Mouse (Mus musculus) liver, embryonic 11.5 days (tissue): ENCODE results near the gene Knstrn. TPM values are rescaled to one million over a fixed set of nuclear protein-coding genes. Genes with fewer than 3 reads are reported as not detected.
A peak's percentile ranks its signal among the peaks of the same experiment; 100 is the strongest.

ENCODE experiments used
- ATAC-seq: fragments of 200-750 bp; cut with Nextera tagmentation; replicated peaks from 2 replicates; pipeline ENCODE4 v1.8.0; 2017; ENCODE audit warnings: moderate number of reproducible peaks, mild to moderate bottlenecking, moderate TSS enrichment, moderate library complexity; ENCODE audit not compliant: low FRiP score
- DNase-seq: peaks from one replicate; pipeline ENCODE4 v3.0.0-alpha.2; 2017; ENCODE audit warnings: low spot score
- H3K27ac ChIP-seq: fragments of 300-500 bp; sonication (generic); 2 replicates; pipeline ENCODE4 v1.5.1; 2014; ENCODE audit warnings: mild to moderate bottlenecking, low read depth, low read length, control low read depth
- H3K27me3 ChIP-seq: fragments of 300-500 bp; sonication (generic); replicated peaks from 2 replicates; pipeline ENCODE4 v1.6.1; 2014; ENCODE audit warnings: low read length, mixed read lengths; ENCODE audit not compliant: control insufficient read depth, insufficient read depth
- H3K36me3 ChIP-seq: fragments of 300-500 bp; sonication (generic); 2 replicates; pipeline ENCODE4 v1.6.1; 2014; ENCODE audit warnings: mild to moderate bottlenecking, low read length, moderate library complexity, mixed read lengths; ENCODE audit not compliant: control insufficient read depth, insufficient read depth
- H3K4me1 ChIP-seq: fragments of 300-500 bp; sonication (generic); replicated peaks from 2 replicates; pipeline ENCODE4 v1.6.1; 2014; ENCODE audit warnings: low read length, mixed read lengths; ENCODE audit not compliant: control insufficient read depth, insufficient read depth
- H3K4me2 ChIP-seq: fragments of 300-500 bp; sonication (generic); 2 replicates; pipeline ENCODE4 v1.6.1; 2014; ENCODE audit warnings: mild to moderate bottlenecking, control low read depth, moderate library complexity
- H3K4me3 ChIP-seq: fragments of 300-500 bp; sonication (generic); 2 replicates; pipeline ENCODE4 v1.5.1; 2014; ENCODE audit warnings: low read depth, low read length, control low read depth
- H3K9ac ChIP-seq: fragments of 300-500 bp; sonication (generic); 2 replicates; pipeline ENCODE4 v1.6.1; 2014; ENCODE audit warnings: low read depth, low read length, control low read depth
- H3K9me3 ChIP-seq: fragments of 300-500 bp; sonication (generic); 2 replicates; pipeline ENCODE4 v1.6.1; 2016; ENCODE audit warnings: low read length, inconsistent platforms, mixed read lengths; ENCODE audit not compliant: control insufficient read depth
- WGBS: fragments of 180-500 bp; shearing (Covaris S2); extraction: QIAGEN DNeasy Blood & Tissue Kit; methylation state at CpG from one replicate; pipeline ENCODE4 v1.1.7; 2014; 5-methylcytosine and 5-hydroxymethylcytosine counted together
- polyA plus RNA-seq: library from polyadenylated mRNA; unstranded; fragments of >200 nt; fragmentation: Nextera tagmentation; extraction: Ambion mirVana; gene quantifications from 2 replicates; pipeline ENCODE4 v1.2.1, GENCODE M21; 2014

Knstrn gene
- polyA plus RNA-seq, 1 experiment from 2014 or later = 127 TPM

GRCm38 (mm10) chr2:118861454-118862339 lies 47.9 kb downstream of the Knstrn start, which contains the start of gene Ivd:
Gene Ivd, plus strand, starts transcription at chr2:118861954.
- H3K4me1 ChIP-seq = peaks cover 3% of the 10 kb centered on the region; the same call in 1 of the 2 replicates
- H3K4me2 ChIP-seq = peak within 1 kb of the TSS; percentile 85
- peak; percentile 99 for ATAC-seq
- peak within 1 kb of the TSS; percentile 71 for H3K9ac ChIP-seq
- H3K27ac ChIP-seq = no peak within 1 kb of the TSS
- H3K36me3 ChIP-seq = 0 out of 2 replicates have a peak, but pooled peaks cover 2% of the 10 kb centered on the region
- H3K9me3 ChIP-seq = no peaks in the 10 kb centered on the region
- no peaks in the 10 kb centered on the region for H3K27me3 ChIP-seq
- DNase-seq = peak; percentile 87
- H3K4me3 ChIP-seq = peak within 1 kb of the TSS; percentile 69
- under 1% methylated on average over 34 of the region's 34 CpGs for WGBS

DNA sequence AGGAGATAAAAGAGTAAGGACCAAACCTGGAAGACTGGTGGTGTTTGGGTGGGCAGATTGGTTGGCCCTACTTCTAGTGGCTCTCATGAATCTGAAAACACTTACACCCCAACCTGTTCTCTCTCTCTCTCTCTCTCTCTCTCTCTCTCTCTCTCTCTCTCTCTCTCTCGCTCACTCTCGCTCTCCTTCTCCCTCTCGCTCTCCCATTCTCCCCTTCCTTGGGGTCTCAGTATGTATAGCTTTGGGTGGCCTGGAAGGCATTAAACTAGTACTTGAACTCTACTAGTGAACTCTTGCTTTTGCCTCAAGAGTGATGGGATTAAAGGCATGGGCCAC lies 48.5 kb downstream of the Knstrn start:
- Histone ChIP-seq H3K27me3 (no peaks in the 10 kb centered on the region), H3K9ac (peak overlapping the region; percentile 71), H3K4me2 (peak overlapping the region; percentile 85), H3K4me1 (peaks cover 3% of the 10 kb centered on the region; the same call in 1 of the 2 replicates), H3K4me3 (peak overlapping the region; percentile 69), H3K36me3 (0 out of 2 replicates have a peak, but pooled peaks cover 2% of the 10 kb centered on the region), H3K27ac (no peak overlapping the region), H3K9me3 (no peaks in the 10 kb centered on the region)
- 49% methylated on average over 3 of the region's 3 CpGs for WGBS
- ATAC-seq (no peak; the same call in 1 of the 2 replicates), DNase-seq (no peak)

- DNase-seq = no peak
- H3K36me3 ChIP-seq = peaks cover 10% of the 10 kb centered on the region; the same call in 1 of the 2 replicates
- no peaks in the 10 kb centered on the region for H3K9me3 ChIP-seq
- no peak overlapping the region for H3K4me3 ChIP-seq
- no peaks in the 10 kb centered on the region for H3K27me3 ChIP-seq
- H3K9ac ChIP-seq = no peak overlapping the region
- no peak overlapping the region for H3K27ac ChIP-seq
- WGBS = 85% methylated on average over 3 of the region's 3 CpGs
- H3K4me2 ChIP-seq = no peak overlapping the region
- H3K4me1 ChIP-seq = no peaks in the 10 kb centered on the region
- no peak for ATAC-seq
These were observed 56.8 kb downstream of the Knstrn start for GRCm38 (mm10) chr2:118870601-118871000.

DNA sequence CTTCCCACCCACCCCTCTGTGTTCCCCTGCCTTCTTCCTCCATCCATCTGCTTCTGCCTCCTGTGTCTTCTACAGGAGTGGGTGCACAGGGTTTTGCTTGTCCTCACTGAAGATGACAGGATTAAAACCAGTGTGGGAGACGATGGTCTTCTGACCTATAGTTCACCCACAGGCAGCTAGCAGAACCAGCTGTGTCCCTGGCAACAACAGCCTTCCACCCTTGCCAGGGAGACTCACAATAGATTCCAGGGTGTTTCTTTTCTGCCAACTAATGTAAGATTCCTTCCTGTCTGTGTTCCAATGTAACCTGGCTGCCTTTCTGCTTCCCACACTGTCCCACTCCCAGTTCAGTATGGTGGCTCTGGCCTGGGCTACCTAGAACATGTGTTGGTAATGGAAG lies 57.2 kb downstream of the Knstrn start:
- no peaks in the 10 kb centered on the region for H3K4me1 ChIP-seq
- DNase-seq (no peak), ATAC-seq (no peak)
- H3K9ac ChIP-seq = no peak overlapping the region
- H3K36me3 ChIP-seq = peaks cover 8% of the 10 kb centered on the region; the same call in 1 of the 2 replicates
- H3K4me3 ChIP-seq = no peak overlapping the region
- 89% methylated on average over 1 of the region's 1 CpGs for WGBS
- H3K9me3 ChIP-seq = no peaks in the 10 kb centered on the region
- H3K27ac ChIP-seq = no peak overlapping the region
- H3K4me2 ChIP-seq = no peak overlapping the region
- no peaks in the 10 kb centered on the region for H3K27me3 ChIP-seq

GRCm38 (mm10) chr2:118873018-118873417 lies 59.2 kb downstream of the Knstrn start:
- H3K9me3 ChIP-seq = no peaks in the 10 kb centered on the region
- peaks cover 12% of the 10 kb centered on the region; the same call in 1 of the 2 replicates for H3K36me3 ChIP-seq
- H3K27me3 ChIP-seq = no peaks in the 10 kb centered on the region
- DNase-seq (no peak), ATAC-seq (no peak)
- no peak overlapping the region for H3K4me2 ChIP-seq
- WGBS = 89% methylated on average over 5 of the region's 5 CpGs
- H3K4me3 ChIP-seq = no peak overlapping the region
- no peaks in the 10 kb centered on the region for H3K4me1 ChIP-seq
- H3K27ac ChIP-seq = no peak overlapping the region
- H3K9ac ChIP-seq = no peak overlapping the region

- no peaks in the 10 kb centered on the region for H3K9me3 ChIP-seq
- no peak overlapping the region for H3K27ac ChIP-seq
- no peak for ATAC-seq
- no peaks in the 10 kb centered on the region for H3K27me3 ChIP-seq
- H3K9ac ChIP-seq = no peak overlapping the region
- H3K36me3 ChIP-seq = peaks cover 12% of the 10 kb centered on the region; the same call in 1 of the 2 replicates
- WGBS = 82% methylated on average over 6 of the region's 6 CpGs
- no peak overlapping the region for H3K4me2 ChIP-seq
- no peaks in the 10 kb centered on the region for H3K4me1 ChIP-seq
- DNase-seq = no peak
- H3K4me3 ChIP-seq = no peak overlapping the region
These were observed 60.2 kb downstream of the Knstrn start for GRCm38 (mm10) chr2:118873890-118874430.

DNA sequence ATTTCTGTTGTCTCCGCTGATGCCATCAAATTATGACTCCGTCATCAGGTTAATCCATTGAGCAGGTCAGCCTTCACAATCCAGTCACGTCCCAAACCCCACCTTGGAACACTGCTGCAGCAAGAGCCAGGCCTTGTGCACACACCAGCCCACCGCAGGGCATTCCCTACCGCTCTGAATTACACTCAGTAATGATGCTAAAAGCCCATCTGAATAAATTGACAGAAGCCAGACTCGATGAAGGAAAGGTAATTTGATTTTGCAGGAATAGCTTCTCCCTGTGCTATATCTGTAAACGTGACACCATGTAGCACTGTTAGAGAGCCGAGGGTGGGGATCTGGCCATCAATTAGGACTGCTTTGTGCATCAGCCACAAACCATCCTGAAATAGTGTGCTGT lies 61.5 kb downstream of the Knstrn start:
- Histone ChIP-seq H3K27me3 (no peaks in the 10 kb centered on the region), H3K4me1 (no peaks in the 10 kb centered on the region), H3K36me3 (peaks cover 12% of the 10 kb centered on the region; the same call in 1 of the 2 replicates), H3K4me3 (no peak overlapping the region), H3K4me2 (no peak overlapping the region), H3K27ac (no peak overlapping the region), H3K9me3 (no peaks in the 10 kb centered on the region), H3K9ac (no peak overlapping the region)
- ATAC-seq (no peak), DNase-seq (no peak)
- 86% methylated on average over 8 of the region's 8 CpGs for WGBS

- Histone ChIP-seq H3K9me3 (no peaks in the 10 kb centered on the region), H3K9ac (no peak overlapping the region), H3K27ac (no peak overlapping the region), H3K36me3 (peaks cover 10% of the 10 kb centered on the region; the same call in 1 of the 2 replicates), H3K4me3 (no peak overlapping the region), H3K4me1 (no peaks in the 10 kb centered on the region), H3K27me3 (no peaks in the 10 kb centered on the region), H3K4me2 (no peak overlapping the region)
- ATAC-seq = no peak
- no peak for DNase-seq
- 87% methylated on average over 9 of the region's 9 CpGs for WGBS
These were observed 62.6 kb downstream of the Knstrn start for GRCm38 (mm10) chr2:118876453-118876852.
